Mouse (Mus musculus) embryo, embryonic 9.5 days (tissue): ENCODE data around the gene Asgr1.
"Not testable (repeated sequence)": the region's sequence is repeated elsewhere in the genome, so short reads cannot be mapped to it uniquely, and the experiment has no call there.

Source experiments
- DNase-seq: peaks from one replicate; pipeline ENCODE4 v3.0.0-alpha.2; 2017; ENCODE audit errors: extremely low spot score

Asgr1 gene

GRCm38 (mm10) chr11:70053898-70054570 lies at the start of gene Asgr1:
Asgr1 (plus strand) TSS chr11:70054085.
- no peak for DNase-seq

- no peak for DNase-seq
These were observed 48.4 kb upstream of the Asgr1 start for GRCm38 (mm10) chr11:70005521-70005920.

GRCm38 (mm10) chr11:70010033-70010432 lies 43.9 kb upstream of the Asgr1 start:
- no peak for DNase-seq

DNA sequence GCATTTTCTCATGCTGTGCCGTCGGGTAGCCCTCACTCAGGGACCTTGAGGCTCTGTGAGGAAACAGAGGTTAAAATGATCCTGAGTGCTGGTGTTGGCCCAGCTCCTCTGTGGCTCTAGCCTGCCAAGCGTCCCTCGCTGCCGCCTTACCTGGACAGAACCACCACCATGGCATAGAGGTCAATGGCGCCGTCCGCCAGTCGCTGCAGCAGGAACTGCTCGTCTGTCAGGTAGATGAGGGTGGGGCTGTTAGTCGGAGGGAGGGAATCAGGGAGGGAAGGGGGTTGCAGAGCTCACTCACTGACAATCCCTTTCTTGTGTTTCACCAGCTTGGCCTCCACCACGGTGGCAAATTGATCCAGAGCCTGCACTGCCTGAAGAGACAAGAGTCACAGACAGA lies 43.3 kb upstream of the Asgr1 start:
- no peak for DNase-seq

GRCm38 (mm10) chr11:70010961-70011360 lies 42.9 kb upstream of the Asgr1 start:
- no peak for DNase-seq

GRCm38 (mm10) chr11:70012931-70013330 lies 41.0 kb upstream of the Asgr1 start:
- DNase-seq: no peak

DNA sequence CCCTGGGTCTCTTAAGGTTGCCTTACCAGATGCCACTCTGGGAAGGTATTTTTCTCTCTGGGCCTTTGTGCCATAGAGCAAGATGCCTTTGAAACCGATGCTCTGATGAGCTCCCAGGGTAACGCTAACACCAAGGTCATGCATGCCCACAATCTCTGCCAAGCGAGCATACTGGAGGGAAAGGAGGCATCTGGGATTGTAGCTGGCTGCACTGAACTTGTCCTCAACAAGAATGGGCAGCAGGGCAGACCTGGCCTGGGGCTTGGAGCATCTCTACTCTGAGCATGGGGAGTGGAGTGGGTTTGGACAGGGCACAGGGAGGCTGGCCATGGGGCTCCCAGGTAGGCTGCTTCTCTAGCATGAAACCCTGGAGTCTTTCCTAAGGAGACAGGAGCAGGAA lies 40.5 kb upstream of the Asgr1 start:
- DNase-seq: no peak

GRCm38 (mm10) chr11:70014051-70014450 lies 39.8 kb upstream of the Asgr1 start:
- no peak for DNase-seq

DNA sequence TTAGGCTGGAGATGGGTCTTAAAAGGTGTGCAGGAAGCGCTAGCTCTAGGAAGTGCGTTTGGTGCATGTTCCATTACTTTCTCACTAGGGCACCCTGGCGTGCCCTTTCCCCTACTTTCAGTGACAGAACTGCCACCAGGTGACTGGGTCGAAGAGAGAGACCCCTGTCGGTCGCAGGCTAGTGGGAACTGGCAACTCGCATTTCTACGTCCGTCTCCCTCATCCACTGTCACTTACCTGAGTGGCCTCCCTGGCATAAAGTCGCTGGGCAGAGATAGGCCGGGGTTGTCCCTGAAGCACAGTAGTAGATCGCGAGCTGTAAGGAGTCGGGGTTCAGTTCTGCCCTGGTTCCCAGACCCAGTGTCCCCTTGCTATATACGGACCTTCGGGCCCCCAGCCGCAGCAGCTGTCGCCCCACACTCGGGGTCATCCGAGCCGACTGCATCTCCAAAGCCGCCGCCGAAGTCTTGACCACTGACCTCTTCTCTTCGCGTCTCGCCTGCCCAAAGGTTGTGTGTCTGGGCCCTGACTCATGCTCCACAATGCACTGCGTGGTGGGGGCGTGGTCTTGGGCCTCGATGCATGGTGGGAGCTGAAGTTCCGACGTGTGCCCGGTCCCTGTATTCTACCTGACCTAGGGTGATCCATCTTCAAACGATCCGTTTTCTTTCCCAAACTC lies 38.9 kb upstream of the Asgr1 start, which contains the start of gene Acadvl:
TSS of gene Acadvl (minus strand) at position 532 of the 679 bp plus-strand sequence.
- peak; percentile 85 for DNase-seq

GRCm38 (mm10) chr11:70015677-70016076 lies 38.2 kb upstream of the Asgr1 start:
- no peak for DNase-seq

DNA sequence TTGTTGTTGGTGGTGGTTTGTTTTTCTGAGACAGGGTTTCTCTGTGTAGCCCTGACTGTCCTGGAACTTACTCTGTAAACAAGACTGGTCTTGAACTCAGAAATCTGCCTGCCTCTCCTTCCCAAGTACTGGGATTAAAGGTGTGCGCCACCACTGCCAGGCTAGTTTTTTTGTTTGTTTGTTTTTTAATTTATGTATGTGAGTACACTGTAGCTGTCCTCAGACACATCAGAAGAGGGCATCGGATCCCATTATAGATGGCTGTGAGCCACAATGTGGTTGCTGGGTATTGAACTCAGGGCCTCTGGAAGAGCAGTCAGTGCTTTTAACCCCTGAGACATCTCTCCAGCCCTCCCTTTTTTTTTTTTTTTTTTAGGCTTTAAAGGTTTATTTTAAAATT lies 37.7 kb upstream of the Asgr1 start:
- DNase-seq: not testable (repeated sequence)

DNA sequence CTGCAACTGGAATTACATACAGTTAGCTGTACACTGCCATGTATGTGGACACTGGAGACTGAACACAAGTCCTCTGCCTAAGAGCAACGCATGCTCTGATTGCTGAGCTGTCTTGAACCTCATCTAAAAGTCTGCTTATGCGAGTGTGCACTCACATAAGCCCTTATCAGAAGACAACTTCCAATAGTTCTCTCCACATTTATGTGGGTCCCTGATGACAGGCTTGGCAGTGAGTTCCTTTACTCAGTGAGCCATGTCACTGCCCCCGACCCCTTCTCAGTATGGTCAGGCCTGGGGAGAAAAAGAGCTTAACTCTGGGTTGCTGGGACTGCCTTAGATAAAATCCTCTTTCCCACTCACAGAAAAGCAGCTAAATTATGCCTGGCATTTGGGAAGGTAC lies 37.2 kb upstream of the Asgr1 start, which contains the start of gene Dlg4:
TSS of gene Dlg4 (plus strand) at position 274 of the 400 bp plus-strand sequence.
- no peak for DNase-seq

- no peak for DNase-seq
These were observed 36.6 kb upstream of the Asgr1 start for GRCm38 (mm10) chr11:70017199-70017767.

GRCm38 (mm10) chr11:70018131-70018990 lies 35.5 kb upstream of the Asgr1 start:
- DNase-seq: peak; percentile 81

DNA sequence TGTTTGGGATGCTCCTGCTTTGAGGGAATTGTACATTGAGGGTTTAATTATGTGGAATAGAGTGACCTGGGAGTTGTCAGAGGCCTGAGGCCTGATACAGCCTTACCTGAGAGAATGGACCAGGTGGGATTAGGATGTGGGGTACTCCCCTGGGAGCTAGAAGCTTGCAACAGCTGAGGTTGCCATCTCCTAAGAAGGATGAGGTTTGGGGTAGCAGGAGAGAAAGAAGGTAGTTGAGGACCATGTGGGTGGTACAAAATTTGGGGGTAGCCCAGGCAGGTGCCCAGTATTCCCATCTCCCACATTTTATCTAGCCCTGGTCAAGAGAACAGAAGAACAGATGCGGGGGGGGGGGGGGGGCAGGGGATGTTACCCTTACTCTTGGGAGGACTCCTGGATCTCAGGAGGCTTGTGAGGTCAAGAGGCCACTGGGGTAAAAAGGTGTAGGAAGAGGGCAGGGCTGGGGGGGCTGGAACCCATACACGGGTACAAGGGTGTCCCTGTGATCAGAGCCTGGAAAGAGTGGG lies 34.3 kb upstream of the Asgr1 start:
- DNase-seq: no peak

DNA sequence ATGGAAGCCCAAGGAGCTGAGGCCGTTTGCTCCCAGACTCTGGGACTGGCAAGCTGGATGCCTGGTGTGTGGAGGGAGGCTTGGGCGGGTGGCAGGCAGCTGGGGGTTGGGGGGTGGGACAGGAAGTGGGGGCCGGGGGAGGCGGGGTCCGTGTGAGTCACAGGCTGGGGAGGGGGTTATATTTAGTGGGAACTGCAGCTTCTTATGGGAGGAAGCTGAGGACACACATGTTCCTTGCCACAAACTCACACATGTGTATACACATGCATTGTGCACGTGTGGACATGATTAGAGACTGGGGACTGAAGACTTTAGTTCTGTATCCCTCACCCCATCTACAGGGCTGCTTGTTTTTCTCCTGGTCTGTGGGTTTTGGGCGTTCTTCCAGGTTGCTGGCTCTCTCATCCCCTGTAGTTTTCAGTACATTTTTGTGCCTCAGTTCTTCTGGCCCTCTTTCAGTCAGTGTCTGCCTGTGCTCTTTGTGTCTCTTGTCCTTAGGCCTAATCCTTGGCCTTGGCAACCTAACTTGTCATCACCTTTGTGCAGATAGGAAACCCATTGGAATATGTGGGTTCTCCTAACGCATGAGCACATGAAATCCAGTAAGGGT lies 33.8 kb upstream of the Asgr1 start:
- no peak for DNase-seq

GRCm38 (mm10) chr11:70020731-70021263 lies 33.1 kb upstream of the Asgr1 start:
- peak; percentile 84 for DNase-seq

DNA sequence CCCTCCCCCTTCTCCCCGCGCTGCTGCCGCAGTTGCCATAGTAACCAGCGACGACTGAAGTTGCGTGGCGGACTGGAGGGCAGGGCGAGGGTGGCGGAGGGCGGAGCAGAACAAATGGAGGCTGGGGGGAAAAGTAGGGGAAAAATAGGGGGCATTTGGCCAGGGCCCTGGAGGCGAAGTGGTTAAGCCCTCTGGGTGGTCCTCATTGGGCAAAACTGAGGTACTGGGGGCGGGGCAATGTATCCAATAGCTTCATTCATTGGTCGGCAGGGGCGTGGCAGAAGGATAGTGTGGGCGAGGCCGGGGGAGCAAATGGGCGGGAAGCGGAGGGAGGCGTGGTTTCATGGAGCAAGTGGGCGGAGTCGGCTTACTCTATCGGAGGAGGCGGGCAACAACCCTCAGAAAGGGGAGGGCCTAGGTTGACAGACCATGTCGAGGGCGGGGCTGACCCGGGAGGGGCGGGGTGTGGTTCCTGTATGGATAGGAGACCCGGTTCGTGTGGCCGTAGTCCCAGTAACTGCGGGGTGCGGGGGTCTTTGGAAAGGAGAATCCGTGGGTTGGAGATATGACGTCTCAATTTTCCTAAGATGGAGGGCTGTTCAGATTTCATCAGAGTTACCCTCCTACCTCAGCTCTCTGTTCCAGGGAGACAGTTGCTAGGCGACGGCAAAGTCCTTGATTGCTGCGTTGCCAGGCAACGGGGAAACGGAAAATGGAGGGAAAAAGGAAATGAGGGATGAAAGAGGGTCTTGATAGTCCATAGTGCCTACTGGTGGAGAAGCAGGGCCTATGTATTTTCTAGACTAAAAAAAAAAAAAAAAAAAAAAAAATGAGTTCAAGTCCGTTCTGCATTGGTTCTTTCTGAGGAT lies 32.4 kb upstream of the Asgr1 start:
- peak; percentile 100 for DNase-seq

DNA sequence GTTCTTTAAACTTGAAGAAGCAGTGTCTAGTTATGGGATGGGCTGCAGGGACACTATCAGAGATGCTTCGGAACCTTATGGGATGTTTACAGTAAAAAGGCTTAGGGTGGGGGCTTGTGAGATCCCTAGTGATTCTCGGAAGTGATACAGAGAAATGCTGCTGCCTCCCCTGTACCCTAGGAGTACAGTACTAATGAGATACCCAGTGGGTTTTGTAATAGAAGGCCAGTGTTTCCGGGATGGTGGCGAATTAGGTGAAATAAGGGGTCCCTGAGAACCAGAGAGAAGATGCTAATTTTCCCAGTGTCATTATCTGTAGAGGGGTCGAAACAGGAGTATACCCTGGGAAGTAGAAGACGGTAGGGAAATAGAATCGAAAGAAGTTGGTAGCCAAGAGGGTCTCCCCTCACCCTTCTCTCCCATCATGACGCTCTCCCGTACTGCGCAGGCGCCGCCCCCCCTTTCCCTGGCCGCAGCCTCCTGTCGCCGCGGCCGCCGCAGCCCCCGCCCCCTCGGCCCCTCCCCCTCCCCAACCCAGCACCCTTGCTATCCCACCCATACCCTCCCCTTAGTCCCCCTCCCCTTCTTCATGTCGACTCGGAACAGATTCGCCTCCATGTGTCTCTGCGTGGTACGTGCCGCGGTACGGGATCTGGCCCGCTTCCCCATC lies 30.3 kb upstream of the Asgr1 start:
- DNase-seq: peak; percentile 68

DNA sequence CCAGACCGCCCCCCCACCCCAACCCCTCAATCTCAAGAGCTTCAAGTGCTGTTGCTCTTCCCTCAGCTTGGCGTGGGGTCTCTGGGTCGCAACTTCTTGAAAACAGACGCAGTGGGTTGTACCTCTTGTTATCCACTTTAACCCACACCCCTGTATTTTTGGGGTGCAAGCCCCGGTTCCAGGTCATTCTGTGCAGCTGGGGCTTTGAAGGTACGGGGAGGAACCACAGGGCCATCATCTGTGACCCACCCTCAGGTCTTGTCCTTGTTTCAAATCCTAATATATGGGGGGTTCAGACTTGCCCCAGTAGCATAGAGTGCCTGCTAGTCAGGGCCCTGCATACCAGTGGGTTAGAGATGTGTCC lies 29.8 kb upstream of the Asgr1 start:
- no peak for DNase-seq
